Mouse (Mus musculus): ENCODE data around the gene Acap3. TPM values are rescaled to one million over a fixed set of nuclear protein-coding genes. Genes with fewer than 3 reads are reported as not detected.
A peak's percentile ranks its signal among the peaks of the same experiment; 100 is the strongest.

Gene Acap3
- polyA plus RNA-seq, 1 experiment from 2014 or later: 62.3 TPM

- Histone ChIP-seq H3K4me3 (ENCODE audit: low read length) (peak overlapping the region; percentile 97), H3K4me2 (ENCODE audit: low read length) (peak overlapping the region; percentile 93), H3K36me3 (ENCODE audit: control insufficient read depth, insufficient read depth, low read length) (peaks cover 27% of the 10 kb centered on the region), H3K9me3 (ENCODE audit: control insufficient read depth, low read length) (no peaks in the 10 kb centered on the region), H3K27me3 (replicated peaks; ENCODE audit: control insufficient read depth, insufficient read depth, low read length) (no peaks in the 10 kb centered on the region), H3K4me1 (ENCODE audit: control insufficient read depth, insufficient read depth, low read depth, low read length) (peaks cover 41% of the 10 kb centered on the region), H3K9ac (ENCODE audit: low read depth, low read length) (peak overlapping the region; percentile 94), H3K27ac (ENCODE audit: low read depth, low read length) (peak overlapping the region; percentile 100)
- 6% methylated on average over 25 of the region's 37 CpGs for WGBS
- ATAC-seq: peak; percentile 32
Measured at GRCm38 (mm10) chr4:155892438-155893211, 1.0 kb downstream of the Acap3 start.

- Histone ChIP-seq H3K4me3 (ENCODE audit: low read length) (peak overlapping the region; percentile 97), H3K9ac (ENCODE audit: low read depth, low read length) (peak overlapping the region; percentile 94), H3K36me3 (ENCODE audit: control insufficient read depth, insufficient read depth, low read length) (peaks cover 21% of the 10 kb centered on the region), H3K4me1 (ENCODE audit: control insufficient read depth, insufficient read depth, low read depth, low read length) (peaks cover 41% of the 10 kb centered on the region), H3K4me2 (ENCODE audit: low read length) (peak overlapping the region; percentile 93), H3K9me3 (ENCODE audit: control insufficient read depth, low read length) (no peaks in the 10 kb centered on the region), H3K27ac (ENCODE audit: low read depth, low read length) (no peak overlapping the region), H3K27me3 (replicated peaks; ENCODE audit: control insufficient read depth, insufficient read depth, low read length) (no peaks in the 10 kb centered on the region)
- 64% methylated on average over 7 of the region's 8 CpGs for WGBS
- no peak for ATAC-seq
Measured at GRCm38 (mm10) chr4:155893212-155893690, 1.6 kb downstream of the Acap3 start.

GRCm38 (mm10) chr4:155894311-155894881 is 2.8 kb downstream of the Acap3 start:
- H3K4me3 ChIP-seq (ENCODE audit: low read length): peak overlapping the region; percentile 97
- H3K27ac ChIP-seq (ENCODE audit: low read depth, low read length): peak overlapping the region; percentile 63
- H3K9ac ChIP-seq (ENCODE audit: low read depth, low read length): peak overlapping the region; percentile 94
- H3K4me2 ChIP-seq (ENCODE audit: low read length): peak overlapping the region; percentile 93
- no peaks in the 10 kb centered on the region for H3K27me3 ChIP-seq (replicated peaks; ENCODE audit: control insufficient read depth, insufficient read depth, low read length)
- peaks cover 21% of the 10 kb centered on the region for H3K36me3 ChIP-seq (ENCODE audit: control insufficient read depth, insufficient read depth, low read length)
- WGBS: 14% methylated on average over 8 of the region's 8 CpGs
- no peaks in the 10 kb centered on the region for H3K9me3 ChIP-seq (ENCODE audit: control insufficient read depth, low read length)
- peaks cover 41% of the 10 kb centered on the region for H3K4me1 ChIP-seq (ENCODE audit: control insufficient read depth, insufficient read depth, low read depth, low read length)
- no peak for ATAC-seq

GRCm38 (mm10) chr4:155895216-155895615 is 3.6 kb downstream of the Acap3 start:
- Histone ChIP-seq H3K36me3 (ENCODE audit: control insufficient read depth, insufficient read depth, low read length) (peaks cover 29% of the 10 kb centered on the region), H3K27ac (ENCODE audit: low read depth, low read length) (peak overlapping the region; percentile 44; the same call in 1 of the 2 replicates), H3K4me3 (ENCODE audit: low read length) (peak overlapping the region; percentile 97), H3K4me1 (ENCODE audit: control insufficient read depth, insufficient read depth, low read depth, low read length) (peaks cover 37% of the 10 kb centered on the region), H3K9ac (ENCODE audit: low read depth, low read length) (0 out of 2 replicates have a peak overlapping the region, but pooled peaks have one; percentile 16), H3K9me3 (ENCODE audit: control insufficient read depth, low read length) (no peaks in the 10 kb centered on the region), H3K4me2 (ENCODE audit: low read length) (peak overlapping the region; percentile 93), H3K27me3 (replicated peaks; ENCODE audit: control insufficient read depth, insufficient read depth, low read length) (no peaks in the 10 kb centered on the region)
- no peak for ATAC-seq
- WGBS: 34% methylated on average over 6 of the region's 6 CpGs

- H3K4me3 ChIP-seq (ENCODE audit: low read length): no peak overlapping the region
- H3K27ac ChIP-seq (ENCODE audit: low read depth, low read length): no peak overlapping the region
- WGBS: 94% methylated on average over 4 of the region's 4 CpGs
- peaks cover 34% of the 10 kb centered on the region for H3K36me3 ChIP-seq (ENCODE audit: control insufficient read depth, insufficient read depth, low read length)
- ATAC-seq: no peak
- H3K9me3 ChIP-seq (ENCODE audit: control insufficient read depth, low read length): no peaks in the 10 kb centered on the region
- H3K4me1 ChIP-seq (ENCODE audit: control insufficient read depth, insufficient read depth, low read depth, low read length): peaks cover 31% of the 10 kb centered on the region
- H3K9ac ChIP-seq (ENCODE audit: low read depth, low read length): no peak overlapping the region
- peak overlapping the region; percentile 93 for H3K4me2 ChIP-seq (ENCODE audit: low read length)
- H3K27me3 ChIP-seq (replicated peaks; ENCODE audit: control insufficient read depth, insufficient read depth, low read length): no peaks in the 10 kb centered on the region
Measured at GRCm38 (mm10) chr4:155895826-155896225, 4.2 kb downstream of the Acap3 start.

- 98% methylated on average over 12 of the region's 12 CpGs for WGBS
- no peaks in the 10 kb centered on the region for H3K9me3 ChIP-seq (ENCODE audit: control insufficient read depth, low read length)
- H3K27ac ChIP-seq (ENCODE audit: low read depth, low read length): no peak overlapping the region
- ATAC-seq: no peak
- no peak overlapping the region for H3K4me2 ChIP-seq (ENCODE audit: low read length)
- peaks cover 31% of the 10 kb centered on the region for H3K4me1 ChIP-seq (ENCODE audit: control insufficient read depth, insufficient read depth, low read depth, low read length)
- peaks cover 40% of the 10 kb centered on the region for H3K36me3 ChIP-seq (ENCODE audit: control insufficient read depth, insufficient read depth, low read length)
- H3K9ac ChIP-seq (ENCODE audit: low read depth, low read length): no peak overlapping the region
- no peak overlapping the region for H3K4me3 ChIP-seq (ENCODE audit: low read length)
- no peaks in the 10 kb centered on the region for H3K27me3 ChIP-seq (replicated peaks; ENCODE audit: control insufficient read depth, insufficient read depth, low read length)
Measured at GRCm38 (mm10) chr4:155896461-155896860, 4.8 kb downstream of the Acap3 start.

- no peak for ATAC-seq
- WGBS: 98% methylated on average over 2 of the region's 2 CpGs
- H3K27me3 ChIP-seq (replicated peaks; ENCODE audit: control insufficient read depth, insufficient read depth, low read length): no peaks in the 10 kb centered on the region
Measured at GRCm38 (mm10) chr4:155898318-155898717, 6.7 kb downstream of the Acap3 start.

GRCm38 (mm10) chr4:155899355-155899754 is 7.7 kb downstream of the Acap3 start:
- Histone ChIP-seq H3K9ac (ENCODE audit: low read depth, low read length) (no peak overlapping the region), H3K4me3 (ENCODE audit: low read length) (no peak overlapping the region), H3K4me2 (ENCODE audit: low read length) (no peak overlapping the region), H3K36me3 (ENCODE audit: control insufficient read depth, insufficient read depth, low read length) (peaks cover 67% of the 10 kb centered on the region), H3K4me1 (ENCODE audit: control insufficient read depth, insufficient read depth, low read depth, low read length) (peaks cover 14% of the 10 kb centered on the region), H3K9me3 (ENCODE audit: control insufficient read depth, low read length) (no peaks in the 10 kb centered on the region), H3K27me3 (replicated peaks; ENCODE audit: control insufficient read depth, insufficient read depth, low read length) (no peaks in the 10 kb centered on the region), H3K27ac (ENCODE audit: low read depth, low read length) (no peak overlapping the region)
- no peak for ATAC-seq
- WGBS: 96% methylated on average over 7 of the region's 7 CpGs

More at GRCm38 (mm10) chr4:155898318-155898717, 6.7 kb downstream of the Acap3 start:
- Histone ChIP-seq H3K4me3 (ENCODE audit: low read length) (no peak overlapping the region), H3K9ac (ENCODE audit: low read depth, low read length) (no peak overlapping the region), H3K27ac (ENCODE audit: low read depth, low read length) (no peak overlapping the region), H3K36me3 (ENCODE audit: control insufficient read depth, insufficient read depth, low read length) (peaks cover 57% of the 10 kb centered on the region), H3K9me3 (ENCODE audit: control insufficient read depth, low read length) (no peaks in the 10 kb centered on the region), H3K4me1 (ENCODE audit: control insufficient read depth, insufficient read depth, low read depth, low read length) (peaks cover 25% of the 10 kb centered on the region), H3K4me2 (ENCODE audit: low read length) (no peak overlapping the region)

GRCm38 (mm10) chr4:155901205-155901604 is 9.6 kb downstream of the Acap3 start:
- peak; percentile 67 for ATAC-seq
- no peak overlapping the region for H3K4me3 ChIP-seq (ENCODE audit: low read length)
- H3K9ac ChIP-seq (ENCODE audit: low read depth, low read length): no peak overlapping the region
- no peak overlapping the region; the same call in 1 of the 2 replicates for H3K27ac ChIP-seq (ENCODE audit: low read depth, low read length)
- H3K9me3 ChIP-seq (ENCODE audit: control insufficient read depth, low read length): no peaks in the 10 kb centered on the region
- H3K36me3 ChIP-seq (ENCODE audit: control insufficient read depth, insufficient read depth, low read length): peaks cover 78% of the 10 kb centered on the region
- no peaks in the 10 kb centered on the region for H3K4me1 ChIP-seq (ENCODE audit: control insufficient read depth, insufficient read depth, low read depth, low read length)
- 62% methylated on average over 3 of the region's 3 CpGs for WGBS
- no peaks in the 10 kb centered on the region for H3K27me3 ChIP-seq (replicated peaks; ENCODE audit: control insufficient read depth, insufficient read depth, low read length)
- no peak overlapping the region for H3K4me2 ChIP-seq (ENCODE audit: low read length)
